Mouse (Mus musculus) heart, embryonic 12.5 days (tissue): ENCODE results near the gene Agrn. TPM values are rescaled to one million over a fixed set of nuclear protein-coding genes. Genes with fewer than 3 reads are reported as not detected.

ENCODE experiments used
- ATAC-seq: fragments of 200-750 bp; cut with Nextera tagmentation; 2 replicates; pipeline ENCODE4 v1.8.0; 2017; ENCODE audit warnings: moderate TSS enrichment, moderate library complexity; ENCODE audit not compliant: insufficient number of reproducible peaks, low FRiP score
- H3K27ac ChIP-seq: fragments of 300-500 bp; sonication (generic); 2 replicates; pipeline ENCODE4 v1.5.1; 2016; ENCODE audit warnings: mild to moderate bottlenecking, moderate library complexity; ENCODE audit not compliant: poor library complexity, severe bottlenecking
- H3K27me3 ChIP-seq: fragments of 300-500 bp; sonication (generic); replicated peaks from 2 replicates; pipeline ENCODE4 v1.6.1; 2016; ENCODE audit warnings: mild to moderate bottlenecking, moderate library complexity
- H3K36me3 ChIP-seq: fragments of 300-500 bp; sonication (generic); 2 replicates; pipeline ENCODE4 v1.6.1; 2016; ENCODE audit warnings: mild to moderate bottlenecking, moderate library complexity
- H3K4me1 ChIP-seq: fragments of 300-500 bp; sonication (generic); replicated peaks from 2 replicates; pipeline ENCODE4 v1.6.1; 2016; ENCODE audit warnings: mild to moderate bottlenecking
- H3K4me2 ChIP-seq: fragments of 300-500 bp; sonication (generic); 2 replicates; pipeline ENCODE4 v1.6.1; 2016; ENCODE audit warnings: mild to moderate bottlenecking, moderate library complexity
- H3K4me3 ChIP-seq: fragments of 300-500 bp; sonication (generic); 2 replicates; pipeline ENCODE4 v1.5.1; 2016; ENCODE audit warnings: mild to moderate bottlenecking
- H3K9ac ChIP-seq: fragments of 300-500 bp; sonication (generic); 2 replicates; pipeline ENCODE4 v1.6.1; 2016; ENCODE audit warnings: mild to moderate bottlenecking, moderate library complexity
- H3K9me3 ChIP-seq: fragments of 300-500 bp; sonication (generic); replicated peaks from 2 replicates; pipeline ENCODE4 v1.6.1; 2016; ENCODE audit warnings: mild to moderate bottlenecking, moderate library complexity
- WGBS: fragments of 180-500 bp; shearing (Covaris S2); methylation state at CpG from one replicate; pipeline ENCODE4 v1.1.7; 2016; 5-methylcytosine and 5-hydroxymethylcytosine counted together
- microRNA-seq: library from miRNA; unstranded; fragments of <30 nt; microRNA quantifications from one replicate; pipeline ENCODE4, GENCODE M21; 2017
- polyA plus RNA-seq: library from polyadenylated mRNA; unstranded; fragments of >200 nt; fragmentation: Nextera tagmentation; extraction: Ambion mirVana; gene quantifications from 2 replicates; pipeline ENCODE4 v1.2.1, GENCODE M21; 2016

Agrn gene
- polyA plus RNA-seq, 1 experiment from 2014 or later = 69.5 TPM

GRCm38 (mm10) chr4:156125393-156125792 lies 71.9 kb downstream of the Agrn start:
- Histone ChIP-seq H3K4me3 (no peak overlapping the region), H3K4me1 (no peaks in the 10 kb centered on the region), H3K9me3 (no peaks in the 10 kb centered on the region), H3K27ac (no peak overlapping the region), H3K4me2 (no peak overlapping the region), H3K36me3 (peaks cover 67% of the 10 kb centered on the region), H3K27me3 (no peaks in the 10 kb centered on the region), H3K9ac (no peak overlapping the region)
- WGBS = 90% methylated on average over 6 of the region's 6 CpGs
- no peak for ATAC-seq

DNA sequence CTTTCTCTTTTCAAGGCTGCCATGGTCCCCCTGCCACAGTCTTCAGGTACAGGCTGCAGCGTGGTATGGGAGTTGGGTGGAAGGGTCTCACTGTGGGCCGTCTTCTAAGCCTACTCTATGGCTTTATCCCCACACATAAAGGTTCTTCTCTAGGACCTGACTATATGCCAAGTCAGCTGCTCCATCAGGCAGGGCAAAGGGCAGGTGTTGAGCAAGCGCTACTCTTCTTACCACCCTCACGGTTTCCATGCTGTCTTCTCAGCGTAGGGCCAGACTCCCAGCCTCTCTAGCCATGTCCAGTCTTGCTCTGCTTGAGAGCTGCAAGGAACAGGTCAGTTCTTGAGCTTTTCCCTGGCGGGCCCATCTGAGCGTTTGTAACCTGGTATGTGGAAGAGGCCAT lies 73.2 kb downstream of the Agrn start:
- no peaks in the 10 kb centered on the region for H3K27me3 ChIP-seq
- H3K4me1 ChIP-seq = no peaks in the 10 kb centered on the region
- no peak overlapping the region for H3K4me3 ChIP-seq
- H3K36me3 ChIP-seq = peaks cover 80% of the 10 kb centered on the region
- no peak overlapping the region for H3K27ac ChIP-seq
- WGBS = 92% methylated on average over 7 of the region's 7 CpGs
- no peak overlapping the region for H3K4me2 ChIP-seq
- ATAC-seq = no peak
- H3K9ac ChIP-seq = no peak overlapping the region
- no peaks in the 10 kb centered on the region for H3K9me3 ChIP-seq

Small RNAs within 50 kb of the gene (microRNA-seq; reads per million reads assigned to microRNA genes)
- 3.1 reads per million, percentile 8 among the genes with 10 or more reads in this experiment for gene Mir7658

Other genes starting within 250 kb of the Agrn start
- gene C1qtnf12, start 235.2 kb downstream of the Agrn start, polyA plus RNA-seq = 21.1 and 23.8 TPM in 2 replicates
- gene B3galt6, start 204.8 kb downstream of the Agrn start, polyA plus RNA-seq = 10.3 and 11.0 TPM in 2 replicates
- gene Sdf4, start 204.6 kb downstream of the Agrn start, polyA plus RNA-seq = 138 and 140 TPM in 2 replicates
- 0.37 TPM in 1 of 2 replicates, not detected in the other for gene Tnfrsf4, start 183.6 kb downstream of the Agrn start, polyA plus RNA-seq
- gene Tnfrsf18, start 171.3 kb downstream of the Agrn start, polyA plus RNA-seq = 1.9 and 2.1 TPM in 2 replicates
- 0.14 and 0.24 TPM in 2 replicates for gene Ttll10, start 138.1 kb downstream of the Agrn start, polyA plus RNA-seq
- 22.1 and 23.7 TPM in 2 replicates for gene 9430015G10Rik, start 87.5 kb downstream of the Agrn start, polyA plus RNA-seq
- gene Rnf223, start 67.0 kb downstream of the Agrn start, polyA plus RNA-seq = 0.28 and 0.33 TPM in 2 replicates
- gene Isg15, start 3.3 kb upstream of the Agrn start, polyA plus RNA-seq = 1.8 and 2.8 TPM in 2 replicates
- gene AW011738, start 5.8 kb upstream of the Agrn start, polyA plus RNA-seq = 3.4 and 4.3 TPM in 2 replicates
- 1.3 and 1.6 TPM in 2 replicates for gene Perm1, start 18.4 kb upstream of the Agrn start, polyA plus RNA-seq
- 18.0 and 18.2 TPM in 2 replicates for gene Plekhn1, start 37.4 kb upstream of the Agrn start, polyA plus RNA-seq
- gene Noc2l, start 38.5 kb upstream of the Agrn start, polyA plus RNA-seq = 49.3 and 54.7 TPM in 2 replicates
- gene Samd11, start 58.2 kb upstream of the Agrn start, polyA plus RNA-seq = 3.1 and 3.2 TPM in 2 replicates
- not detected in 2 replicates for gene Vmn2r-ps159, start 133.6 kb upstream of the Agrn start, polyA plus RNA-seq